Mouse (Mus musculus): ENCODE data around the gene C1qtnf1. TPM values are rescaled to one million over a fixed set of nuclear protein-coding genes. Genes with fewer than 3 reads are reported as not detected.

C1qtnf1 gene
- total and polyA plus RNA-seq, 3 experiments, result 15.2 to 16.0 (median 15.3) TPM

DNA sequence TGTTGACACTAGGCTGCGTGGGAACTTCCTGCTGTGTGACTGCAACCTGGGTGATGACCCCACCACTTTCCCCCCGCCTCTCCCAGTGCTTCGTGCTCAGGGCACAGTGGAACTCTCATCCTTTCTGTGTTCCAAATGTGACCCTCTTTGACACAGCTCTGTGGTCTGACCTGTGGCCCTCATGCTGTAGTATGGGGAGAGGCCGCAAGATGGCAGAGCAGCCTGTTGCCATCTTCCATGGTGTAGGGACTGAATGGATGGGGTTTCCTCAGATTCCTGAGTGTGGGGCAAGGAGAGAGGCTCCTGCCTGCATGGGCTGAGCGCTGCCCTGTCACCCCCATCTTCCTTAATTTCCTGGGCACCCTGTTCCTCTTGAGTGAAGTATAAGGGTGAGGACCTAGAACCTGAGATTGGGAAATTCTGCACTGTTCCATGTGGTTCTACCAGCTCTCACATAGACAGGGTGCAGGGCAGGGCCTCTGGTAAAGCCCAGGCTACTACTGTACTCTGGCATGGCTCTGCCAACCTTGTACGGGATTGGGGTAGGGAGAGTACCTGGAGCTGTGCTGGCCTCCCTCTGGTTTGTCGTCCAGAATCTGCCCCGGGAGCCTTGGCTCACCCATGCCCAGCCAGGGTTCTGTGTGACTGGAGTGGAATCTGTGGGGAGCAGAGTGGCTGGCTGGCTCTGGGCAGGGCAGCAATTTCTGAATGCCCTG, 60.3 kb downstream of the C1qtnf1 start:
- 84% methylated on average over 8 of the region's 8 CpGs for WGBS
- H3K27me3 ChIP-seq (ENCODE audit: control insufficient read depth, insufficient read depth, low read length), result no peaks in the 10 kb centered on the region
- no peak overlapping the region for H3K4me3 ChIP-seq
- intact Hi-C loops (cut with DNase I), result no loop called here
- no peaks in the 10 kb centered on the region for H3K36me3 ChIP-seq (ENCODE audit: control insufficient read depth, insufficient read depth, low read length)
- TF ChIP-seq CTCF (IDR thresholded peaks at IDR 0.05), result peak; percentile 38
- TF ChIP-seq EP300 (IDR thresholded peaks at IDR 0.05; ENCODE audit: insufficient read depth, low read depth, low read length), result no peak
- no peaks in the 10 kb centered on the region for H3K79me2 ChIP-seq (replicated peaks; ENCODE audit: control insufficient read depth, insufficient read depth, low read length)
- no peaks in the 10 kb centered on the region for H3K4me1 ChIP-seq (ENCODE audit: control insufficient read depth, insufficient read depth, low read length)
- H3K27ac ChIP-seq, result no peak overlapping the region
- no peak for DNase-seq
- H3K9ac ChIP-seq (ENCODE audit: low read depth, low read length), result no peak overlapping the region

DNA sequence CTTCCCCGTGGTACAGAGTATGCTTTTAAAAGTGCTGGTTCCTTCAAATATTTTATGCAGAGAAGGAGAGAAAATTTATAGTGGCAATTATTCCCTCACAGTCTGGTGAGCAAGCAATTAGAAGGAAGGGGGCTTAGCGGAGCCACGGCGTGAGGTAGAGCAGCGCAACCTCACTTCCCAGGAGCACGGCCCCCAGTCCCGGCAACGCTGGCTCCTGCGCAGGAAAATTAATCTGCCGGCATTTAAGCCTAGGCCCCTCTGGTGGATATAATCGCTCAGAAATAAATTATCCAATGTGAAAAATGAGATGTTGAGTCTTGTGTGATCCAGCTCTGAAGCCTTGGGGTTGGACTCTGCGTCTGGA, 60.9 kb downstream of the C1qtnf1 start:
- no peak for TF ChIP-seq POLR2A (IDR thresholded peaks at IDR 0.05; ENCODE audit: insufficient read depth, low read depth, low read length)
- TF ChIP-seq EP300 (IDR thresholded peaks at IDR 0.05; ENCODE audit: insufficient read depth, low read depth, low read length), result no peak
- TF ChIP-seq CTCF (IDR thresholded peaks at IDR 0.05), result no peak
- H3K36me3 ChIP-seq (ENCODE audit: control insufficient read depth, insufficient read depth, low read length), result no peaks in the 10 kb centered on the region
- H3K79me2 ChIP-seq (replicated peaks; ENCODE audit: control insufficient read depth, insufficient read depth, low read length), result no peaks in the 10 kb centered on the region
- WGBS, result 88% methylated on average over 12 of the region's 12 CpGs
- H3K4me3 ChIP-seq, result no peak overlapping the region
- no peaks in the 10 kb centered on the region for H3K27me3 ChIP-seq (ENCODE audit: control insufficient read depth, insufficient read depth, low read length)
- intact Hi-C loops (cut with DNase I), result no loop called here
- H3K9ac ChIP-seq (ENCODE audit: low read depth, low read length), result no peak overlapping the region
- DNase-seq, result no peak
- H3K4me1 ChIP-seq (ENCODE audit: control insufficient read depth, insufficient read depth, low read length), result no peaks in the 10 kb centered on the region
- no peak overlapping the region for H3K27ac ChIP-seq

DNA sequence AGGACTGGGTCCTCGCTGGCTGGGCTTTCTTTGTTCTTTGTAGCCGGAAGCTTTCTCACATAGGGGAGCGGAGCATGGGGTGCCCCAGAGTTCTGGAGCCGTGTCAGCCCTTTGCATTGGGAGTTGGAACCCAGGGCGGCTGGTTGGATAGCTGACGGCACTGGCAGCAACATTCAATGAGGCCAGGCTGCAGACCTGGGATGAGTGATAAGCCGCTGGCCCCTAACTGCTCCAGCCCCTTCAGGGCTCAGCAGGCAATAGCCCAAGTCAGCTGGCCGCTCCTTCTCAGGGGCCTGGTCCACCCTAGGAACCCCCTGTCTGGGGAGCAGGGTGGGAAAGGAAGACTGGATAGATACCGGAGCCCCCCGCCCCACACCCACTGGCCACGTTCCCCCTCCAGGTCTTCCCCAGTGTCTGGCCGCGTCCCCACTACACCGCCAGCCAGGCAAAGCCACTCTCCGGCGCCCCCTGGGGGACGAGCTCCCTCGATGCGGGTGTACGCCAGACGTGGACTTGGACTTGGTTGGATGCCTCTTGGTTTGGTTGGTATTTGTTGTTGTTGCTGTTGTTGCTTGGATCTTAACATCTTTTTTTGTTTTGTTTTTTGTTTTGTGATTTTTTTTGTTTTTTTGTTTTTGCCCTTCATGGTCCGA, 62.7 kb downstream of the C1qtnf1 start:
- peak; percentile 76 to 92 for DNase-seq
- H3K4me3 ChIP-seq, result no peak overlapping the region

DNA sequence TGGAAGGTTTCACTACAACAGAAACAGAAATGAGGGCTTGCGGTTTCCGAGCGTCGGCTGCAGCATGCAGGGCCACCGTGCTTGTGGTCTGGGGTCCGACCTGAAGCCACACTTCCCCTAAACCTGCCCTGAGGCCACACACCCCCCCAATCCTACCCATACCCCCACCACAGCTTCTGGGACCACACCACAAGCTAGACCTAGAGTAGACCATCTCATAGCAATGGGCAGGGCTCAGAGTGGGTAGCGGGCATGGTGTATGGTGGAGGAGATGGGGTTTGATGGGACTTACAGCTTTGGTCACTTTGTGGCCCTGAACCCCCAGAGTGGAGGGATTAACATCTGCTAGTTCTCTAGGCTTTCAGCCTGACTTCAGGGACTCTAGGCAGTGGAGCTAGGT, 63.2 kb downstream of the C1qtnf1 start:
- Histone ChIP-seq H3K27ac (no peak overlapping the region), H3K36me3 (ENCODE audit: control insufficient read depth, insufficient read depth, low read length) (no peaks in the 10 kb centered on the region), H3K4me3 (no peak overlapping the region), H3K4me1 (ENCODE audit: control insufficient read depth, insufficient read depth, low read length) (no peaks in the 10 kb centered on the region; the same call in 1 of the 2 replicates), H3K27me3 (ENCODE audit: control insufficient read depth, insufficient read depth, low read length) (no peaks in the 10 kb centered on the region), H3K9ac (ENCODE audit: low read depth, low read length) (no peak overlapping the region), H3K79me2 (replicated peaks; ENCODE audit: control insufficient read depth, insufficient read depth, low read length) (no peaks in the 10 kb centered on the region)
- 87% methylated on average over 7 of the region's 7 CpGs for WGBS
- intact Hi-C loops (cut with DNase I), result loop anchor here (1.0 kb wide), 1 partner anchor 45 kb away; no protein-coding TSS in a partner anchor
- DNase-seq, result no peak
- no peak for TF ChIP-seq CTCF (IDR thresholded peaks at IDR 0.05)
- no peak for TF ChIP-seq POLR2A (IDR thresholded peaks at IDR 0.05; ENCODE audit: insufficient read depth, low read depth, low read length)
- no peak for TF ChIP-seq EP300 (IDR thresholded peaks at IDR 0.05; ENCODE audit: insufficient read depth, low read depth, low read length)

More for the DNA sequence above, 62.7 kb downstream of the C1qtnf1 start:
- intact Hi-C loops (cut with DNase I), result loop anchor here (1.0 kb wide), 1 partner anchor 44 kb away; no protein-coding TSS in a partner anchor
- H3K36me3 ChIP-seq (ENCODE audit: control insufficient read depth, insufficient read depth, low read length), result no peaks in the 10 kb centered on the region
- no peak overlapping the region for H3K9ac ChIP-seq (ENCODE audit: low read depth, low read length)
- H3K27ac ChIP-seq, result no peak overlapping the region
- no peaks in the 10 kb centered on the region; the same call in 1 of the 2 replicates for H3K4me1 ChIP-seq (ENCODE audit: control insufficient read depth, insufficient read depth, low read length)
- H3K79me2 ChIP-seq (replicated peaks; ENCODE audit: control insufficient read depth, insufficient read depth, low read length), result no peaks in the 10 kb centered on the region
- 21% methylated on average over 22 of the region's 22 CpGs for WGBS
- TF ChIP-seq CTCF (IDR thresholded peaks at IDR 0.05) (peak; percentile 85), EP300 (IDR thresholded peaks at IDR 0.05; ENCODE audit: insufficient read depth, low read depth, low read length) (no peak), POLR2A (IDR thresholded peaks at IDR 0.05; ENCODE audit: insufficient read depth, low read depth, low read length) (no peak)
- H3K27me3 ChIP-seq (ENCODE audit: control insufficient read depth, insufficient read depth, low read length), result no peaks in the 10 kb centered on the region

DNA sequence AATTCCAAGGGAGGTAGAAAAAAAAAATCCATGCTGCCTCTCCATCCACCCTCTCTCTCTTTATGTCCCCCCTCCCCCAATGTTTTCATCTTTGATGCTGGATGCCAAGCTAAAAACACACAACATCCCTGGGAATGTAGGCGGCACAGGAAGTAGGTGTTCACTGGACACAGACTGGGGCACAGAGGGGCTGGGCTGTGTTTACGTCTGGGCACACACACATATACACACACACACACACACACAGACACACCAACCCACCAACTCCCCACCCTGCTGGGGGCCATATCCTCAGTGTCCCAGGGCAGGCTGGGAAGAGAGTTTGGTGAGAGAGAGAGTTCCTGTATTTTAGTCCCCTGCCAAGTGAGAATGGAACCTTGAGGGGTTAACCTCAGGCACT, 65.5 kb downstream of the C1qtnf1 start:
- no peak overlapping the region for H3K9ac ChIP-seq (ENCODE audit: low read depth, low read length)

More for the DNA sequence above, 65.5 kb downstream of the C1qtnf1 start:
- no peaks in the 10 kb centered on the region; the same call in 1 of the 2 replicates for H3K4me1 ChIP-seq (ENCODE audit: control insufficient read depth, insufficient read depth, low read length)
- H3K27me3 ChIP-seq (ENCODE audit: control insufficient read depth, insufficient read depth, low read length), result no peaks in the 10 kb centered on the region; the same call in 1 of the 2 replicates
- H3K27ac ChIP-seq, result no peak overlapping the region
- intact Hi-C loops (cut with DNase I), result no loop called here
- WGBS, result 78% methylated on average over 2 of the region's 2 CpGs
- H3K4me3 ChIP-seq, result no peak overlapping the region
- no peak for TF ChIP-seq CTCF (IDR thresholded peaks at IDR 0.05)
- no peak for TF ChIP-seq EP300 (IDR thresholded peaks at IDR 0.05; ENCODE audit: insufficient read depth, low read depth, low read length)
- no peak for TF ChIP-seq POLR2A (IDR thresholded peaks at IDR 0.05; ENCODE audit: insufficient read depth, low read depth, low read length)
- H3K79me2 ChIP-seq (replicated peaks; ENCODE audit: control insufficient read depth, insufficient read depth, low read length), result no peaks in the 10 kb centered on the region
- no peak for DNase-seq
- no peaks in the 10 kb centered on the region for H3K36me3 ChIP-seq (ENCODE audit: control insufficient read depth, insufficient read depth, low read length)
